Mouse (Mus musculus) kidney, adult 2 months (tissue): ENCODE results near the gene Rnf44.

Source experiments
- CTCF ChIP-seq: fragments of 200-500 bp; conservative IDR thresholded peaks from 2 replicates; pipeline ENCODE4 v1.5.1; 2011; ENCODE audit warnings: low read depth, mild to moderate bottlenecking, control low read depth, low read length, moderate library complexity, mixed read lengths; ENCODE audit not compliant: insufficient read depth, insufficient read length
- POLR2A ChIP-seq: fragments of 200-500 bp; IDR thresholded peaks from one replicate; pipeline ENCODE4 v1.6.1; 2011; ENCODE audit warnings: low read depth, low read length, control low read depth

GRCm38 (mm10) chr13:54678263-54678662 lies 15.4 kb downstream of the Rnf44 start:
- TF ChIP-seq POLR2A (no peak), CTCF (no peak)
